Mouse (Mus musculus) forelimb bud, embryonic 11.5 days (tissue): ENCODE data around the gene Cbx1.
A peak's percentile ranks its signal among the peaks of the same experiment; 100 is the strongest.

ENCODE experiments used
- DNase-seq: peaks from one replicate; pipeline ENCODE4 v3.0.0-alpha.2; 2012; ENCODE audit warnings: low read depth, low spot score

Cbx1 gene

GRCm38 (mm10) chr11:96815895-96816294 lies 27.0 kb downstream of the Cbx1 start:
- no peak for DNase-seq

- no peak for DNase-seq
Observed at GRCm38 (mm10) chr11:96816494-96816893, 27.6 kb downstream of the Cbx1 start.

- DNase-seq, result no peak
Observed at GRCm38 (mm10) chr11:96816979-96817378, 28.1 kb downstream of the Cbx1 start.

DNA sequence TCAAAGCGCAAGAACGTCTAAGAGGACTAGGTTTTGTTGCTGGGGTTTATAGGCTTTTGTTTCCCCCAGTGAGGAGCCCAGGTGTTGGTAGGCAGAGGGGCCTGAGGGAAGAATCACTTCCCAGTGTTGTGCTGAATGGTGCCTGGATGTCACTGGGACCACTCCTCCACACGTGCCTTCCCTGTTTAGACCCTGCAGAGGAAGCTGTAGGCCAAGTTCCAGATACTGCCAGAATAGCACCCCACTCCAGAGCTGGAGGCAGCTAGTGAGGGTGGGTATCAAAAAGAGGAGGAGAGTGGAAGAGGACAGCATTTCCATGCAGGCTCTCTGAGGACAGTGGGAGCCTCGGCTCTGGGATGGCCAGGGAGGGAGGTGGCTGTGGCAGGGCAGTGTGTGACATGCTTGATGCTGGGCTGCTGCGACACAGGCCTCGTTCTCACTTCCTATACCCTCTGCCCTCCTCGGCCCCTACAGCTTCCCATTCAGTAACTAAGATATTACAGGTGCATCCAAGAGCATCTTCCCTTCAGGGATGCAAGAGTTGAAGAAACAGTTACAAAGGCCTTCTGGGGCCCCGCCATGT lies 29.3 kb downstream of the Cbx1 start:
- DNase-seq, result no peak

DNA sequence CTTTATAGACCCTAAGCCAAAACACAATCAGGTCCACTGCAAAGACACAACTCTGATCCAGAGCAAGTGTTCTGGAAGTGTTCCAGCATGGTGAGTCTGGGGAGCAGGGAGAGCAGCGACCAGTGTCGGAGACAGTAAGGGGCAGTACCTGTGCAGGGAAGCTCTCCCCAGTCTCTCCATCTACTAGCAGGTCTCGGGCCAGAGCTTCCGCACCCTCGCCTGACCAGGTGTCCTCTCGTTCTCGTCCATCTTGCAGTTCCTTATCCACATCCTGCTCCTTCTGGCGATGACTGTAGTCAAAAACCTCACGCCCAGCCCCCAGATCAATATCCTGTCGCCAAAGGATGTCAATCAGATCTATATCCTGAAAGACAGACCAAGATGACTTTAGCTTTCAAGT lies 33.0 kb downstream of the Cbx1 start:
- no peak for DNase-seq

DNA sequence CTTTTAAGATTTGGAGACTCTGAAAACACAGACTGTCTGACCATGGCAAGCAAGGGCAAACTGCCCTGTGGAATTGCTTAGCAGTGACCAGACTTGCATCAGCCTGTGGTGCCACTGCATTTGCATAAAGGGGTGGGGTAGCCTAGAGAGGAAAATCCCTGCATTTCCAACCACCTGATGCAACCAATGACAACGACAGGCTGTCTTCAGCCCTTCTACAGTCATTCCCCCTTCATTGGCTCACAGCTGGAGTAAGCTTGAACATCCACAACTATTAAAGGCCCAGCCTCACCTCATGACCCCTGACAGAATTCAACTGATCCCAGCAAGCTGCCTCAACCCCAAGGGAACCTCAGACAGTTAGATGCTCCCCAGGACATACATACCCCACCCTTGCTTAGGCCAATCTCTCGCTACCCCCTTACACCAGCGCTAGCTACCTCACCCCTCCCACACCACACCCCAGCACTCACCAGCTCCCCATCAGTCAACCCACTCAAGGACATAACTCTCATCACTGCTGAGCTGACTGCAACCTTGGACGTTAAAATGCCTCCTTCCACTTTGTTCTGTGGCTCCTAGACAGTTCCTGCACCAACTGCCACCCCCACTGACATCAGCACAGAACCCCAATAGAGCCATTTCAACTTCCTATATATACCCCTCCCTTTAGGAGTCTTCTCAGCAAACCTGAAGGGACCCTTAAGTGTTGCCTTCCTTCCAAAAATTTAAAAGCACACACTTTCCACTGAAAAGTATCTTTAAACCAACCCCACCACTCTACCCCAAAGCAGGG lies 33.9 kb downstream of the Cbx1 start:
- no peak for DNase-seq

DNA sequence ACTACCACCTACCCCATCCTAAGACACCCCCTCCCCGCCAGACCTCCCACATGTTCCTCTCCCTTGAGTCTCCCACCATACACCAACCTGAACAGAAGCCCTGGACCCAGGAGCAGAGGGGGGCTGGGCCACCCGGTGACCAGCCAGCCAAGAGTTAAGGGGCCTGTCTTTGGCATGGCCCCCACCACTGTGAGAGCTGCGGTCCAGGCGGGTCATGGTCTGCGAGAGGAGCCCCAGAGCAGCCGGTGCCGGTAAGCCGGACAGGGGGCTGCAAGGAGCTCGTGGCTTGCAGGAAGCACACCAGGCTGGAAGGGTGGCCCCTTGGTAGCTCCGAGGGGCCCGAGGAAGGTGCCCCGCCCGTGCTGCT lies 34.5 kb downstream of the Cbx1 start:
- DNase-seq, result no peak

DNA sequence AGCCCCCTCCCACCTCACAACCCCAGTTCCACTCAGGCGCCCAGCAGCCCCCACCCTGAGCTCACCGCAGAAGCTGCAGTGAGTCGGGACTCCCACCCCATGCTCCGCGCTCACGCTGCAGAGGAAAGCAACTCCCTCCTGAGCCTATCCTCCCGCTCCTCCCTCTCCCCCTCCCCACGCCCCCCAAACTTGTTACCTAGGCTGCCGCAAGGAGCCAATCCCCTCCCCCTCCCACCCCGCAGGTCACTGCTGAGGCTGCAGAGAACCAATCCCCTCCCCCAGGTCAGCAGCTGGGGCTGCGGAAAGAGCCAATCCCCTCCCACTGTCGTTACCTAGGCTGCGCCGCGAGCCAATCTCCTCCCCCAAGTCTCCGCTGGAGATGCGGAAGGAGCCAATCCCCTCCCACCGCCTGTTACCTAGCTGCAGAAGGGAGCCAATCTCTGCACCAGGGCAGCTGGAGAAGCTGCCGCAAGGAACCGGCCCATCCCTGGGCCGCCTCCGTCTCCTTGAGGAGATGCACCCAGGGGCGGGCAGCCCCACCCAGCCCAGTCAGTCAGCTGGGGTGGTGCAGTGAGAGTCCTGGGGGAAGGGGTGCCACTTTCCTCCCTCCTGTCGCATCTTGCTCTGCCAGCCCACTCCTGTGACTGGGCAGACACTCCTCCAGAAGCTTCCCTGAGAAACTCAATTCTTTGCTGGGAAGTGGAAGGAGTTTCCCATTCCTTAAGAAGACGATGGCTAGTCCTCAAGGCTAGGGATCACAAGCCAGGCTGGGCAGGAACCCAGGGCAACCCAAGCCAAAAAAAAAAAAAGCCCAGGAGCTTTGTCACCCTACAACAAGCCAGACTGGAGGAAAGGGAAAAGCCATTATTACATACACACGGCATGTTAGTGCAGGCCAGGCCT lies 35.2 kb downstream of the Cbx1 start:
- peak; percentile 99 for DNase-seq

- DNase-seq, result no peak
Observed at GRCm38 (mm10) chr11:96824783-96825495, 36.0 kb downstream of the Cbx1 start.

GRCm38 (mm10) chr11:96826481-96826880 lies 37.6 kb downstream of the Cbx1 start:
- DNase-seq, result no peak

GRCm38 (mm10) chr11:96827062-96827581 lies 38.2 kb downstream of the Cbx1 start:
- DNase-seq, result no peak

DNA sequence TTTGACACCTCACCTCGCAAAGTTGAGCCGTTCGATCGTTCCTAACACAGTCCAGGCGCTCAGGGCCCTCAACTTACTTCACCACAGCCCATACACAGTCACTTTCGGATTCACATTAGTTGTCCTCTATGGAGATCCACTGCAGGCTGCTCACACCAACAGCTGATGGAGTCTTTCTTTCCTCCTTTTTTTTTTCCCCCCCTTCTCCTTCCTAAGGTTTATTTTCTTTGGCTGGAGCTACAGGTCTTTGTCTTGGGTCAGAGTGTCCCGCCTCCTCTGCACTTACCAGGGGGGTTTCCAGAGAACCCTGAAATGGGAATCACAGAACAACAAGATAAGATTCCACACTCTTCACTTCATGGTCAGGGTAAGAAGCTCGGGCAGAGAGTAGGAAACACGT lies 39.0 kb downstream of the Cbx1 start:
- DNase-seq, result no peak

DNA sequence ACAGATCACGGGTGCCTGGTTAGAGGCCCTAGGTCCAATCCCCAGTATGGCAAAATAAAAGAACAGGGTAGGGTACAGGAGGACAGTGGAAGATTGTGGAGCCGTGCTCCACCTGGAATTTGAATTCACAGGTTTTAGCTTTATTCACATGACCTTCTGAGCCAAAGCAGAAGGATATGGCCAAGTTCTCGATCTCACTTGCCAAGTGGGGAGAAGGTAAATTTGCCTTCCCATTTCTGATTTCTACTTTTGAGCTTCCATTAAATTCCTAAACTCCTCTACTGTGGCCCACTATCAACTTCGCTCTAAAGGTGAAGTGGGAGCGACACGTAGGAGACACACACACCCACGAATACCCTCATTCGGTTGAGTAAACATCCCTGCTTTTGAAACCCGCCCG lies 40.0 kb downstream of the Cbx1 start:
- no peak for DNase-seq

DNA sequence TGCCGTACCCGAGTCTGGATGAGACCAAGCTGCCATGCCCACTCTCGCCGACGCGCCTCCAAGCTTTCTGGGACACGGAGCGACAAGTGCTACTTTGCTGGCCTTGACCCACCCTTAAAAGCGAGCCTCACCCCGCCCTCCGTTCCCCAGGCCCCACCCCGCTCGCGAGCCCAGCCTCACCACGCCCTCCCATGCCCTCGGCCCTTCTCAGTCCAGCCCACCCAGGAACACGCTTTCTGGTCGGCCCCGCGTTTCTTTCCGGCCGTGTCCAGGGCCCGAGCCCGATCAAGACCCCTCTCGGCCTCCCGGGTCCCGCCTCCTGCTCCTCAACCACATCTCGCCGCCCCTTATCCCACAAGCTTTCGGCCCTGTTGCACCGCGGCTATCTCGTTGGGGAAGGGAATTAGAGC lies 40.5 kb downstream of the Cbx1 start:
- DNase-seq, result peak; percentile 75

- peak; percentile 99 for DNase-seq
Observed at GRCm38 (mm10) chr11:96829813-96830538, 41.0 kb downstream of the Cbx1 start, which contains the start of gene Nfe2l1. Gene Nfe2l1, minus strand, starts transcription at chr11:96829968.

- DNase-seq, result no peak
Observed at GRCm38 (mm10) chr11:96830539-96831216, 41.8 kb downstream of the Cbx1 start.

DNA sequence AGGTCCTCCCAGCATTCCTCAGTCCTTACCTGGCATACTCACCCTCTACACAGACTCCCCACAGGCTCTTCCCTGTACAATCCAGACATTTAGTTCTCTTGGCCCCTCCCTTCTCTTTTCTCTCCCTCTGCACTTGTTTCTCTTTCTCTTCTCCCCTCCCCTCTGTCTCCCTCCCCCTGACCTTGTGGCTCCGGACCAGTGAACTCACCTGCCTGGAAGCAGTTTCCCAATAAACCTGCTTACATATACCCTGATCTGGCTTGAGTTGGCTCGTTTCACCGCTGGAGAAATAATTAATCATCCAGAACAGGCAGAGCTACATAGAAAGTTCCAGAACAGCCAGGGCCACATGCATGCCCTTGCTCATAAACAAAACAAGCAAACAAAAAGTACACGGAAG lies 42.6 kb downstream of the Cbx1 start:
- no peak for DNase-seq

- DNase-seq, result no peak
Observed at GRCm38 (mm10) chr11:96832541-96832940, 43.6 kb downstream of the Cbx1 start.

- DNase-seq, result no peak
Observed at GRCm38 (mm10) chr11:96832973-96833372, 44.0 kb downstream of the Cbx1 start.

DNA sequence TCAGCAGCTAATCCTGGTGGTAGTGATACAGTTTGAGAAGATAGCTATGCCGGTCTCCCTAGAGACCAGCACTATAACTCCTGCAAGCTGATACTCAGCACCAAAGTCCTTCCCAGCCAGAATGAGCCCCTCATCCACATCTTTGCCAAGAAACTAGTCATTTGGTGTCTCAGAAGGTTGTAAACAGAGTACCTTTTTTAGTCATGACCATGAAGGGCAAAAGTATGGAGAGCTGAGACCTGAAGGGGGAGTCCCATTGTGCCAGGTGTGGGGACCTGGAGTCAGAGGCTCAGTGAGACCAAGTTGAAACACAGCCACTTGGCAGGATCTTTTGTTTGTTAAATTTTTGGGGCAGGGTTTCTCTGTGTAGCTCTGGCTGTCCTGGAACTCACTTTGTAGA lies 45.2 kb downstream of the Cbx1 start:
- DNase-seq, result no peak
